Mouse (Mus musculus): Measurements from ENCODE around the gene Bahd1.

Bahd1 gene

GRCm38 (mm10) chr2:118899981-118900825 lies at the start of gene Bahd1:
Bahd1 (plus strand) TSS chr2:118900377.
- H3K36me3 ChIP-seq (ENCODE audit: insufficient read depth, low read length): no peaks in the 10 kb centered on the region
- H3K4me3 ChIP-seq (replicated peaks; ENCODE audit: low read length): peak within 1 kb of the TSS; percentile 87
- H3K4me1 ChIP-seq (replicated peaks; ENCODE audit: low read depth, low read length): peaks cover 73% of the 10 kb centered on the region
- H3K27me3 ChIP-seq (ENCODE audit: insufficient read depth, low read length): peaks cover 89% of the 10 kb centered on the region
- no peaks in the 10 kb centered on the region for H3K9me3 ChIP-seq (ENCODE audit: low read length)
- TF ChIP-seq CTCF (conservative IDR thresholded peaks at IDR 0.05; ENCODE audit: low read length): no peak
- TF ChIP-seq POU5F1 (IDR thresholded peaks at IDR 0.05; ENCODE audit: borderline replicate concordance, low read length): no peak
- TF ChIP-seq NANOG (IDR thresholded peaks at IDR 0.05; ENCODE audit: borderline replicate concordance, low read length): no peak

GRCm38 (mm10) chr2:118851756-118852155 lies 48.4 kb upstream of the Bahd1 start:
- Histone ChIP-seq H3K36me3 (ENCODE audit: insufficient read depth, low read length) (no peaks in the 10 kb centered on the region), H3K9me3 (ENCODE audit: low read length) (no peaks in the 10 kb centered on the region), H3K27me3 (ENCODE audit: insufficient read depth, low read length) (peaks cover 12% of the 10 kb centered on the region), H3K4me3 (replicated peaks; ENCODE audit: low read length) (no peak overlapping the region), H3K4me1 (replicated peaks; ENCODE audit: low read depth, low read length) (no peaks in the 10 kb centered on the region)
- no peak for TF ChIP-seq CTCF (conservative IDR thresholded peaks at IDR 0.05; ENCODE audit: low read length)
- no peak for TF ChIP-seq POU5F1 (IDR thresholded peaks at IDR 0.05; ENCODE audit: borderline replicate concordance, low read length)
- no peak for TF ChIP-seq NANOG (IDR thresholded peaks at IDR 0.05; ENCODE audit: borderline replicate concordance, low read length)

- peaks cover 9% of the 10 kb centered on the region for H3K4me1 ChIP-seq (replicated peaks; ENCODE audit: low read depth, low read length)
- TF ChIP-seq POU5F1 (IDR thresholded peaks at IDR 0.05; ENCODE audit: borderline replicate concordance, low read length) (no peak), CTCF (conservative IDR thresholded peaks at IDR 0.05; ENCODE audit: low read length) (no peak), NANOG (IDR thresholded peaks at IDR 0.05; ENCODE audit: borderline replicate concordance, low read length) (no peak)
- H3K4me3 ChIP-seq (replicated peaks; ENCODE audit: low read length): peak within 1 kb of the TSS; percentile 85
These were observed 38.5 kb upstream of the Bahd1 start, which contains the start of gene Ivd for GRCm38 (mm10) chr2:118861454-118862339. Ivd (plus strand) TSS chr2:118861954.

GRCm38 (mm10) chr2:118862340-118862675 lies 37.9 kb upstream of the Bahd1 start:
- no peak for TF ChIP-seq NANOG (IDR thresholded peaks at IDR 0.05; ENCODE audit: borderline replicate concordance, low read length)
- Histone ChIP-seq H3K9me3 (ENCODE audit: low read length) (no peaks in the 10 kb centered on the region), H3K27me3 (ENCODE audit: insufficient read depth, low read length) (0 out of 2 replicates have a peak, but pooled peaks cover 3% of the 10 kb centered on the region), H3K36me3 (ENCODE audit: insufficient read depth, low read length) (peaks cover 12% of the 10 kb centered on the region), H3K4me3 (replicated peaks; ENCODE audit: low read length) (peak overlapping the region; percentile 85), H3K4me1 (replicated peaks; ENCODE audit: low read depth, low read length) (peaks cover 9% of the 10 kb centered on the region)

More at GRCm38 (mm10) chr2:118861454-118862339, 38.5 kb upstream of the Bahd1 start, which contains the start of gene Ivd:
- 0 out of 2 replicates have a peak, but pooled peaks cover 3% of the 10 kb centered on the region for H3K27me3 ChIP-seq (ENCODE audit: insufficient read depth, low read length)
- H3K9me3 ChIP-seq (ENCODE audit: low read length): no peaks in the 10 kb centered on the region
- H3K36me3 ChIP-seq (ENCODE audit: insufficient read depth, low read length): peaks cover 12% of the 10 kb centered on the region

- Histone ChIP-seq H3K4me1 (replicated peaks; ENCODE audit: low read depth, low read length) (no peaks in the 10 kb centered on the region), H3K9me3 (ENCODE audit: low read length) (no peaks in the 10 kb centered on the region), H3K27me3 (ENCODE audit: insufficient read depth, low read length) (no peaks in the 10 kb centered on the region), H3K36me3 (ENCODE audit: insufficient read depth, low read length) (peaks cover 60% of the 10 kb centered on the region), H3K4me3 (replicated peaks; ENCODE audit: low read length) (no peak overlapping the region)
- TF ChIP-seq CTCF (conservative IDR thresholded peaks at IDR 0.05; ENCODE audit: low read length) (no peak), NANOG (IDR thresholded peaks at IDR 0.05; ENCODE audit: borderline replicate concordance, low read length) (no peak), POU5F1 (IDR thresholded peaks at IDR 0.05; ENCODE audit: borderline replicate concordance, low read length) (no peak)
These were observed 29.6 kb upstream of the Bahd1 start for GRCm38 (mm10) chr2:118870601-118871000.

GRCm38 (mm10) chr2:118871032-118871431 lies 29.1 kb upstream of the Bahd1 start:
- no peak for TF ChIP-seq POU5F1 (IDR thresholded peaks at IDR 0.05; ENCODE audit: borderline replicate concordance, low read length)
- TF ChIP-seq CTCF (conservative IDR thresholded peaks at IDR 0.05; ENCODE audit: low read length): no peak
- TF ChIP-seq NANOG (IDR thresholded peaks at IDR 0.05; ENCODE audit: borderline replicate concordance, low read length): no peak
- H3K27me3 ChIP-seq (ENCODE audit: insufficient read depth, low read length): no peaks in the 10 kb centered on the region
- peaks cover 64% of the 10 kb centered on the region for H3K36me3 ChIP-seq (ENCODE audit: insufficient read depth, low read length)
- H3K4me1 ChIP-seq (replicated peaks; ENCODE audit: low read depth, low read length): no peaks in the 10 kb centered on the region
- H3K4me3 ChIP-seq (replicated peaks; ENCODE audit: low read length): no peak overlapping the region
- no peaks in the 10 kb centered on the region for H3K9me3 ChIP-seq (ENCODE audit: low read length)

- Histone ChIP-seq H3K36me3 (ENCODE audit: insufficient read depth, low read length) (peaks cover 80% of the 10 kb centered on the region), H3K27me3 (ENCODE audit: insufficient read depth, low read length) (no peaks in the 10 kb centered on the region), H3K9me3 (ENCODE audit: low read length) (no peaks in the 10 kb centered on the region), H3K4me3 (replicated peaks; ENCODE audit: low read length) (no peak overlapping the region), H3K4me1 (replicated peaks; ENCODE audit: low read depth, low read length) (0 out of 2 replicates have a peak, but pooled peaks cover 7% of the 10 kb centered on the region)
- TF ChIP-seq NANOG (IDR thresholded peaks at IDR 0.05; ENCODE audit: borderline replicate concordance, low read length): no peak
- TF ChIP-seq CTCF (conservative IDR thresholded peaks at IDR 0.05; ENCODE audit: low read length): no peak
- TF ChIP-seq POU5F1 (IDR thresholded peaks at IDR 0.05; ENCODE audit: borderline replicate concordance, low read length): no peak
These were observed 27.2 kb upstream of the Bahd1 start for GRCm38 (mm10) chr2:118873018-118873417.

- Histone ChIP-seq H3K27me3 (ENCODE audit: insufficient read depth, low read length) (no peaks in the 10 kb centered on the region), H3K9me3 (ENCODE audit: low read length) (no peaks in the 10 kb centered on the region), H3K4me3 (replicated peaks; ENCODE audit: low read length) (no peak overlapping the region), H3K4me1 (replicated peaks; ENCODE audit: low read depth, low read length) (0 out of 2 replicates have a peak, but pooled peaks cover 7% of the 10 kb centered on the region), H3K36me3 (ENCODE audit: insufficient read depth, low read length) (peaks cover 80% of the 10 kb centered on the region)
- TF ChIP-seq CTCF (conservative IDR thresholded peaks at IDR 0.05; ENCODE audit: low read length) (no peak), NANOG (IDR thresholded peaks at IDR 0.05; ENCODE audit: borderline replicate concordance, low read length) (no peak), POU5F1 (IDR thresholded peaks at IDR 0.05; ENCODE audit: borderline replicate concordance, low read length) (no peak)
These were observed 26.2 kb upstream of the Bahd1 start for GRCm38 (mm10) chr2:118873890-118874430.

All from E14TG2a.4 (cell line).